Mouse (Mus musculus): ENCODE measurements at regions not wholly inside any gene's neighbourhood (a gene's known extent, or its start where the extent isn't known, plus 50 kb on each side); places are given as distances from the start of the nearest gene placed in this dataset.

GRCm38 (mm10) chr13:86180496-86180895 is 133.8 kb upstream of the Cox7c start:
- TF ChIP-seq POLR2A (IDR thresholded peaks at IDR 0.05; ENCODE audit: borderline replicate concordance, extremely low read depth, insufficient read depth, insufficient read length, poor library complexity, severe bottlenecking) (no peak), CTCF (IDR thresholded peaks at IDR 0.05; ENCODE audit: borderline replicate concordance, extremely low read depth, insufficient read depth, insufficient read length) (no peak)

All from brain, embryonic 14.5 days (tissue).